Mouse (Mus musculus): ENCODE results near the gene Inpp4b. TPM values are rescaled to one million over a fixed set of nuclear protein-coding genes. Genes with fewer than 3 reads are reported as not detected.
A peak's percentile ranks its signal among the peaks of the same experiment; 100 is the strongest.

Inpp4b gene
- polyA plus RNA-seq, 1 experiment from 2014 or later: 9.1 TPM

- no peak overlapping the region for H3K4me2 ChIP-seq (ENCODE audit: low read length)
- H3K4me1 ChIP-seq (replicated peaks; ENCODE audit: insufficient read depth, low read length): no peaks in the 10 kb centered on the region
- no peak for TF ChIP-seq CTCF (IDR thresholded peaks at IDR 0.05; ENCODE audit: low read depth)
- peak overlapping the region; percentile 36; the same call in 1 of the 2 replicates for H3K27ac ChIP-seq
- H3K9me3 ChIP-seq (replicated peaks; ENCODE audit: low read length): no peaks in the 10 kb centered on the region
- no peaks in the 10 kb centered on the region for H3K27me3 ChIP-seq (ENCODE audit: insufficient read depth, low read length)
- DNase-seq (ENCODE audit: low spot score) (peak; percentile 67), ATAC-seq (replicated peaks; ENCODE audit: low FRiP score, low read depth) (0 out of 2 replicates have a peak, but pooled peaks have one; percentile 59)
- no peak overlapping the region for H3K9ac ChIP-seq (ENCODE audit: low read depth, low read length)
- 72% methylated on average over 2 of the region's 2 CpGs for WGBS
- no peak overlapping the region for H3K4me3 ChIP-seq (replicated peaks; ENCODE audit: low read depth, low read length)
- no peaks in the 10 kb centered on the region for H3K36me3 ChIP-seq (ENCODE audit: insufficient read depth, low read length)
Observed at GRCm38 (mm10) chr8:81581817-81582437, 239.6 kb downstream of the Inpp4b start.

GRCm38 (mm10) chr8:81582906-81583305 lies 240.6 kb downstream of the Inpp4b start:
- TF ChIP-seq CTCF (IDR thresholded peaks at IDR 0.05; ENCODE audit: low read depth): no peak
- H3K27ac ChIP-seq: no peak overlapping the region
- WGBS: 40% methylated on average over 1 of the region's 1 CpGs
- no peak overlapping the region for H3K9ac ChIP-seq (ENCODE audit: low read depth, low read length)
- no peak overlapping the region for H3K4me3 ChIP-seq (replicated peaks; ENCODE audit: low read depth, low read length)
- no peak for ATAC-seq (replicated peaks; ENCODE audit: low FRiP score, low read depth)
- no peak overlapping the region for H3K4me2 ChIP-seq (ENCODE audit: low read length)
- H3K4me1 ChIP-seq (replicated peaks; ENCODE audit: insufficient read depth, low read length): no peaks in the 10 kb centered on the region
- DNase-seq (ENCODE audit: low spot score): no peak
- H3K9me3 ChIP-seq (replicated peaks; ENCODE audit: low read length): no peaks in the 10 kb centered on the region
- no peaks in the 10 kb centered on the region for H3K27me3 ChIP-seq (ENCODE audit: insufficient read depth, low read length)
- H3K36me3 ChIP-seq (ENCODE audit: insufficient read depth, low read length): no peaks in the 10 kb centered on the region

- Histone ChIP-seq H3K4me2 (ENCODE audit: low read length) (no peak overlapping the region), H3K9ac (ENCODE audit: low read depth, low read length) (no peak overlapping the region), H3K27me3 (ENCODE audit: insufficient read depth, low read length) (no peaks in the 10 kb centered on the region), H3K27ac (no peak overlapping the region), H3K4me1 (replicated peaks; ENCODE audit: insufficient read depth, low read length) (no peaks in the 10 kb centered on the region), H3K9me3 (replicated peaks; ENCODE audit: low read length) (no peaks in the 10 kb centered on the region), H3K4me3 (replicated peaks; ENCODE audit: low read depth, low read length) (no peak overlapping the region), H3K36me3 (ENCODE audit: insufficient read depth, low read length) (no peaks in the 10 kb centered on the region)
- DNase-seq (ENCODE audit: low spot score) (no peak), ATAC-seq (replicated peaks; ENCODE audit: low FRiP score, low read depth) (no peak)
- WGBS: 89% methylated on average over 5 of the region's 5 CpGs
- TF ChIP-seq CTCF (IDR thresholded peaks at IDR 0.05; ENCODE audit: low read depth): no peak
Observed at GRCm38 (mm10) chr8:81586783-81587182, 244.4 kb downstream of the Inpp4b start.

DNA sequence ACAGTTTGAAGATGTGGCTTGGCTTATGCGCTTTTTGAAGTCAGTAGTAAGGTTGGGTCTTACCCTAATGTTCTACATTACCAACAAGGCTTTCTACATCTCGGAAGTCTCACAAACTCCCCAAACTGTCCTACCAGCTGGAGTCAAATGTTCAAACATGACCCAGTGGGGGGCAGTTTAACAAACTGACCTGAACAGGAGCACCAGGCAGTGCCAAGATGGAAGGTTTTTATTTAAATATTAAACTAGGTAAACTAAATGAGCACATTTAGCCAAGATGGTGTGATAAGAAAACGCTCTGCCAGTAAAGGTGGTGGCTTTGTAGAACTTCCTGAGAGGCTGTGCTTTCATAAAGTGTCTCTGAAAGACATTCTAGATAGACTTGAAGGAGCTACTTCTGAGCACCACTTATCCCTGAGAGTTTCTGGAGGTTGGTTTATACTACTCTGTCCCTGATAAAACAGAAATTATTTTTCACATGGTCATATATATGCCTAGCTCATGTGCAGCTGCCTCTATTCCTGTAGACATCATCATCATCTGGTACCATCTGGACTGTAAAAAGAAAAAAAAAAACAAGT lies 251.9 kb downstream of the Inpp4b start:
- Histone ChIP-seq H3K4me3 (replicated peaks; ENCODE audit: low read depth, low read length) (no peak overlapping the region), H3K27me3 (ENCODE audit: insufficient read depth, low read length) (no peaks in the 10 kb centered on the region), H3K36me3 (ENCODE audit: insufficient read depth, low read length) (no peaks in the 10 kb centered on the region), H3K9me3 (replicated peaks; ENCODE audit: low read length) (no peaks in the 10 kb centered on the region), H3K9ac (ENCODE audit: low read depth, low read length) (no peak overlapping the region), H3K4me2 (ENCODE audit: low read length) (no peak overlapping the region), H3K27ac (no peak overlapping the region), H3K4me1 (replicated peaks; ENCODE audit: insufficient read depth, low read length) (no peaks in the 10 kb centered on the region)
- 81% methylated on average over 3 of the region's 3 CpGs for WGBS
- DNase-seq (ENCODE audit: low spot score) (no peak), ATAC-seq (replicated peaks; ENCODE audit: low FRiP score, low read depth) (no peak)
- no peak for TF ChIP-seq CTCF (IDR thresholded peaks at IDR 0.05; ENCODE audit: low read depth)

- TF ChIP-seq CTCF (IDR thresholded peaks at IDR 0.05; ENCODE audit: low read depth): no peak
- Histone ChIP-seq H3K9me3 (replicated peaks; ENCODE audit: low read length) (no peaks in the 10 kb centered on the region), H3K9ac (ENCODE audit: low read depth, low read length) (no peak overlapping the region), H3K27ac (no peak overlapping the region), H3K4me1 (replicated peaks; ENCODE audit: insufficient read depth, low read length) (no peaks in the 10 kb centered on the region), H3K36me3 (ENCODE audit: insufficient read depth, low read length) (no peaks in the 10 kb centered on the region), H3K4me2 (ENCODE audit: low read length) (no peak overlapping the region), H3K27me3 (ENCODE audit: insufficient read depth, low read length) (no peaks in the 10 kb centered on the region), H3K4me3 (replicated peaks; ENCODE audit: low read depth, low read length) (no peak overlapping the region)
- ATAC-seq (replicated peaks; ENCODE audit: low FRiP score, low read depth): no peak
- 74% methylated on average over 4 of the region's 4 CpGs for WGBS
- no peak for DNase-seq (ENCODE audit: low spot score)
Observed at GRCm38 (mm10) chr8:81599209-81599608, 256.9 kb downstream of the Inpp4b start.

- Histone ChIP-seq H3K4me2 (ENCODE audit: low read length) (no peak overlapping the region), H3K4me1 (replicated peaks; ENCODE audit: insufficient read depth, low read length) (no peaks in the 10 kb centered on the region), H3K27me3 (ENCODE audit: insufficient read depth, low read length) (no peaks in the 10 kb centered on the region), H3K4me3 (replicated peaks; ENCODE audit: low read depth, low read length) (no peak overlapping the region), H3K9ac (ENCODE audit: low read depth, low read length) (no peak overlapping the region), H3K27ac (no peak overlapping the region), H3K36me3 (ENCODE audit: insufficient read depth, low read length) (no peaks in the 10 kb centered on the region), H3K9me3 (replicated peaks; ENCODE audit: low read length) (no peaks in the 10 kb centered on the region)
- ATAC-seq (replicated peaks; ENCODE audit: low FRiP score, low read depth) (no peak), DNase-seq (ENCODE audit: low spot score) (no peak)
- TF ChIP-seq CTCF (IDR thresholded peaks at IDR 0.05; ENCODE audit: low read depth): no peak
Observed at GRCm38 (mm10) chr8:81601136-81601535, 258.8 kb downstream of the Inpp4b start.
